Mouse (Mus musculus): Measurements from ENCODE around the gene Zfr.

Zfr gene

GRCm38 (mm10) chr15:12117242-12118092 is at the start of gene Zfr:
Gene Zfr, plus strand, starts transcription at chr15:12117831.
- peak; percentile 95 for DNase-seq

- no peak for DNase-seq
Measured at GRCm38 (mm10) chr15:12067971-12068370, 49.7 kb upstream of the Zfr start.

GRCm38 (mm10) chr15:12068395-12069218 is 49.0 kb upstream of the Zfr start:
- DNase-seq, result no peak

- DNase-seq, result no peak
Measured at GRCm38 (mm10) chr15:12072709-12073336, 44.8 kb upstream of the Zfr start.

- DNase-seq, result no peak
Measured at GRCm38 (mm10) chr15:12074426-12074825, 43.2 kb upstream of the Zfr start.

GRCm38 (mm10) chr15:12082344-12082743 is 35.3 kb upstream of the Zfr start:
- no peak for DNase-seq

GRCm38 (mm10) chr15:12084164-12084563 is 33.5 kb upstream of the Zfr start:
- peak; percentile 21 to 34 for DNase-seq

- DNase-seq, result peak; percentile 61 to 81
Measured at GRCm38 (mm10) chr15:12084859-12085258, 32.8 kb upstream of the Zfr start.

GRCm38 (mm10) chr15:12087634-12088033 is 30.0 kb upstream of the Zfr start:
- DNase-seq, result no peak

GRCm38 (mm10) chr15:12088091-12088490 is 29.5 kb upstream of the Zfr start:
- DNase-seq, result peak; percentile 27 to 29

- DNase-seq, result no peak
Measured at GRCm38 (mm10) chr15:12090087-12090486, 27.5 kb upstream of the Zfr start.

- DNase-seq, result no peak
Measured at GRCm38 (mm10) chr15:12090981-12091669, 26.5 kb upstream of the Zfr start.

GRCm38 (mm10) chr15:12091781-12092458 is 25.7 kb upstream of the Zfr start:
- peak; percentile 66 to 81 for DNase-seq

- DNase-seq, result no peak
Measured at GRCm38 (mm10) chr15:12093026-12093960, 24.3 kb upstream of the Zfr start.

- no peak for DNase-seq
Measured at GRCm38 (mm10) chr15:12093961-12094566, 23.6 kb upstream of the Zfr start.

- DNase-seq, result peak; percentile 75
Measured at GRCm38 (mm10) chr15:12096447-12096846, 21.2 kb upstream of the Zfr start.

- no peak for DNase-seq
Measured at GRCm38 (mm10) chr15:12097344-12097743, 20.3 kb upstream of the Zfr start.

- DNase-seq, result no peak
Measured at GRCm38 (mm10) chr15:12100912-12101311, 16.7 kb upstream of the Zfr start.

- peak in 1 of 2 experiments; percentile 27 for DNase-seq
Measured at GRCm38 (mm10) chr15:12103763-12104162, 13.9 kb upstream of the Zfr start.

GRCm38 (mm10) chr15:12104827-12105226 is 12.8 kb upstream of the Zfr start:
- no peak for DNase-seq

Data from cerebellum, postnatal 14 days (tissue).